Mouse (Mus musculus) MEL (cell line): ENCODE data around the gene Eme2. TPM values are rescaled to one million over a fixed set of nuclear protein-coding genes. Genes with fewer than 3 reads are reported as not detected.

Experiments
- polyA plus RNA-seq, 2 experiments: library from polyadenylated mRNA; stranded (reverse) in 1 of 2; unstranded in 1 of 2; fragments of >175 nt in 1 of 2; fragments of >200 nt in 1 of 2; gene quantifications; 2 replicates each; pipeline versions ENCODE4 v1.2.1 to v1.2.4; 2012; ENCODE audit warnings: low replicate concordance in 2 of 2, low read depth in 1 of 2; ENCODE audit not compliant: insufficient read length in 2 of 2, insufficient read depth in 1 of 2, missing spikeins in 1 of 2
- total RNA-seq: library from RNA; depleted of rRNA; stranded (reverse); fragments of 300-350 nt; gene quantifications from 2 replicates; pipeline ENCODE4 v1.2.3, GENCODE M21; 2012; rRNA removed

Eme2 gene
- total and polyA plus RNA-seq, 3 experiments, result 15.1 to 26.8 TPM; not detected in 1

Other genes with a start within 250 kb of the Eme2 start
- 0.75 and 0.96 TPM in 2 replicates for gene Slc9a3r2, start 244.8 kb downstream of the Eme2 start, total RNA-seq
- gene Slc9a3r2, start 244.8 kb downstream of the Eme2 start, polyA plus RNA-seq, result 1 to 10 TPM in 1 of 2 experiments, not detected in 1; 3.5 TPM
- not detected in 2 replicates for gene Npw, start 236.6 kb downstream of the Eme2 start, total RNA-seq
- gene Npw, start 236.6 kb downstream of the Eme2 start, polyA plus RNA-seq, result not detected
- gene Zfp598, start 225.4 kb downstream of the Eme2 start, total RNA-seq, result 21.9 and 22.2 TPM in 2 replicates
- 10 to 100 TPM; 59.0 to 80.4 TPM for gene Zfp598, start 225.4 kb downstream of the Eme2 start, polyA plus RNA-seq
- 0.15 TPM in 1 of 2 replicates, not detected in the other for gene Syngr3, start 205.1 kb downstream of the Eme2 start, total RNA-seq
- gene Syngr3, start 205.1 kb downstream of the Eme2 start, polyA plus RNA-seq, result under 1 TPM in 1 of 2 experiments, not detected in 1; 0.68 TPM
- gene Gfer, start 198.9 kb downstream of the Eme2 start, total RNA-seq, result 78.6 and 86.8 TPM in 2 replicates
- 10 to 100 TPM in 1 of 2 experiments, not detected in 1; 83.0 TPM for gene Gfer, start 198.9 kb downstream of the Eme2 start, polyA plus RNA-seq
- 0.39 and 0.62 TPM in 2 replicates for gene Noxo1, start 198.9 kb downstream of the Eme2 start, total RNA-seq
- gene Noxo1, start 198.9 kb downstream of the Eme2 start, polyA plus RNA-seq, result 1 to 10 TPM in 1 of 2 experiments, not detected in 1; 2.4 TPM
- gene Tbl3, start 187.4 kb downstream of the Eme2 start, total RNA-seq, result 102 and 103 TPM in 2 replicates
- 100 to 1,000 TPM in 1 of 2 experiments, not detected in 1; 111 TPM for gene Tbl3, start 187.4 kb downstream of the Eme2 start, polyA plus RNA-seq
- gene Rnf151, start 177.0 kb downstream of the Eme2 start, total RNA-seq, result 0.23 and 0.26 TPM in 2 replicates
- under 1 TPM in 1 of 2 experiments, not detected in 1; 0.40 TPM for gene Rnf151, start 177.0 kb downstream of the Eme2 start, polyA plus RNA-seq
- gene Rps2, start 177.0 kb downstream of the Eme2 start, total RNA-seq, result 3,755 and 4,516 TPM in 2 replicates
- gene Rps2, start 177.0 kb downstream of the Eme2 start, polyA plus RNA-seq, result 1,000 to 10,000 TPM in 1 of 2 experiments, not detected in 1; 1,852 TPM
- gene Ndufb10, start 170.6 kb downstream of the Eme2 start, total RNA-seq, result 258 and 292 TPM in 2 replicates
- 100 to 1,000 TPM in 1 of 2 experiments, not detected in 1; 230 TPM for gene Ndufb10, start 170.6 kb downstream of the Eme2 start, polyA plus RNA-seq
- 0.12 and 0.13 TPM in 2 replicates for gene Rpl3l, start 167.3 kb downstream of the Eme2 start, total RNA-seq
- under 1 TPM in 1 of 2 experiments, not detected in 1; 0.24 TPM for gene Rpl3l, start 167.3 kb downstream of the Eme2 start, polyA plus RNA-seq
- 27.0 and 31.9 TPM in 2 replicates for gene Msrb1, start 158.4 kb downstream of the Eme2 start, total RNA-seq
- 10 to 100 TPM in 1 of 2 experiments, not detected in 1; 58.6 TPM for gene Msrb1, start 158.4 kb downstream of the Eme2 start, polyA plus RNA-seq
- not detected in 2 replicates for gene Hs3st6, start 142.1 kb downstream of the Eme2 start, total RNA-seq
- not detected for gene Hs3st6, start 142.1 kb downstream of the Eme2 start, polyA plus RNA-seq
- 0.15 TPM in 1 of 2 replicates, not detected in the other for gene Meiob, start 90.8 kb downstream of the Eme2 start, total RNA-seq
- under 1 TPM in 1 of 2 experiments, not detected in 1; 0.11 TPM for gene Meiob, start 90.8 kb downstream of the Eme2 start, polyA plus RNA-seq
- gene Hagh, start 54.9 kb downstream of the Eme2 start, total RNA-seq, result 32.3 and 49.6 TPM in 2 replicates
- 10 to 100 TPM in 1 of 2 experiments, not detected in 1; 37.5 TPM for gene Hagh, start 54.9 kb downstream of the Eme2 start, polyA plus RNA-seq
- 2.0 and 2.7 TPM in 2 replicates for gene Fahd1, start 44.7 kb downstream of the Eme2 start, total RNA-seq
- gene Fahd1, start 44.7 kb downstream of the Eme2 start, polyA plus RNA-seq, result 1 to 10 TPM in 1 of 2 experiments, not detected in 1; 4.7 TPM
- gene Igfals, start 29.1 kb downstream of the Eme2 start, total RNA-seq, result not detected in 2 replicates
- gene Igfals, start 29.1 kb downstream of the Eme2 start, polyA plus RNA-seq, result under 1 TPM in 1 of 2 experiments, not detected in 1; 0.04 TPM
- gene Nubp2, start 8.7 kb downstream of the Eme2 start, total RNA-seq, result 109 and 141 TPM in 2 replicates
- gene Nubp2, start 8.7 kb downstream of the Eme2 start, polyA plus RNA-seq, result 100 to 1,000 TPM in 1 of 2 experiments, not detected in 1; 191 TPM
- 27.2 and 34.5 TPM in 2 replicates for gene Spsb3, start 8.4 kb downstream of the Eme2 start, total RNA-seq
- 10 to 100 TPM in 1 of 2 experiments, not detected in 1; 30.2 TPM for gene Spsb3, start 8.4 kb downstream of the Eme2 start, polyA plus RNA-seq
- gene Mrps34, start within 50 bp of the Eme2 start, total RNA-seq, result 60.1 and 74.8 TPM in 2 replicates
- 10 to 100 TPM in 1 of 2 experiments, not detected in 1; 82.0 TPM for gene Mrps34, start within 50 bp of the Eme2 start, polyA plus RNA-seq
- 24.4 and 29.1 TPM in 2 replicates for gene Nme3, start 1.4 kb upstream of the Eme2 start, total RNA-seq
- 10 to 100 TPM in 1 of 2 experiments, not detected in 1; 22.1 TPM for gene Nme3, start 1.4 kb upstream of the Eme2 start, polyA plus RNA-seq
- gene Mapk8ip3, start 41.9 kb upstream of the Eme2 start, total RNA-seq, result 16.9 and 22.8 TPM in 2 replicates
- gene Mapk8ip3, start 41.9 kb upstream of the Eme2 start, polyA plus RNA-seq, result 10 to 100 TPM in 1 of 2 experiments, not detected in 1; 44.5 TPM
- gene Jpt2, start 65.6 kb upstream of the Eme2 start, total RNA-seq, result 31.7 and 35.5 TPM in 2 replicates
- 10 to 100 TPM in 1 of 2 experiments, not detected in 1; 40.9 TPM for gene Jpt2, start 65.6 kb upstream of the Eme2 start, polyA plus RNA-seq
- 2.4 TPM in 2 replicates for gene Cramp1l, start 120.7 kb upstream of the Eme2 start, total RNA-seq
- 1 to 10 TPM in 1 of 2 experiments, not detected in 1; 5.1 TPM for gene Cramp1l, start 120.7 kb upstream of the Eme2 start, polyA plus RNA-seq
- 3.4 and 4.3 TPM in 2 replicates for gene Ift140, start 121.0 kb upstream of the Eme2 start, total RNA-seq
- 1 to 10 TPM in 1 of 2 experiments, not detected in 1; 9.0 TPM for gene Ift140, start 121.0 kb upstream of the Eme2 start, polyA plus RNA-seq
- not detected in 2 replicates for gene Tmem204, start 188.5 kb upstream of the Eme2 start, total RNA-seq
- gene Tmem204, start 188.5 kb upstream of the Eme2 start, polyA plus RNA-seq, result under 1 TPM in 1 of 2 experiments, not detected in 1; 0.10 TPM
- 15.3 and 20.0 TPM in 2 replicates for gene Telo2, start 220.9 kb upstream of the Eme2 start, total RNA-seq
- gene Telo2, start 220.9 kb upstream of the Eme2 start, polyA plus RNA-seq, result 10 to 100 TPM in 1 of 2 experiments, not detected in 1; 20.9 TPM
- not detected in 2 replicates for gene Ptx4, start 225.7 kb upstream of the Eme2 start, total RNA-seq
- gene Ptx4, start 225.7 kb upstream of the Eme2 start, polyA plus RNA-seq, result not detected
- gene Clcn7, start 238.3 kb upstream of the Eme2 start, total RNA-seq, result 9.8 and 10.9 TPM in 2 replicates
- 10 to 100 TPM in 1 of 2 experiments, not detected in 1; 16.4 TPM for gene Clcn7, start 238.3 kb upstream of the Eme2 start, polyA plus RNA-seq